Mouse (Mus musculus): Measurements from ENCODE around the gene Psme4. TPM values are rescaled to one million over a fixed set of nuclear protein-coding genes. Genes with fewer than 3 reads are reported as not detected.

The Psme4 gene
- polyA plus RNA-seq, 1 experiment from 2014 or later: 28.5 TPM

GRCm38 (mm10) chr11:30774638-30775037, 3.1 kb downstream of the Psme4 start:
- Histone ChIP-seq H3K4me1 (ENCODE audit: control insufficient read depth, insufficient read depth, low read length) (peaks cover 5% of the 10 kb centered on the region), H3K27me3 (replicated peaks; ENCODE audit: control insufficient read depth, insufficient read depth, low read length) (no peaks in the 10 kb centered on the region), H3K27ac (replicated peaks; ENCODE audit: low read depth, low read length) (no peak overlapping the region), H3K9ac (ENCODE audit: low read depth, low read length) (no peak overlapping the region), H3K9me3 (ENCODE audit: control insufficient read depth, low read length) (no peaks in the 10 kb centered on the region), H3K4me3 (ENCODE audit: low read depth, low read length) (no peak overlapping the region), H3K36me3 (ENCODE audit: control insufficient read depth, insufficient read depth, low read length) (no peaks in the 10 kb centered on the region), H3K4me2 (ENCODE audit: low read depth, low read length) (no peak overlapping the region)
- 75% methylated on average over 1 of the region's 1 CpGs for WGBS
- ATAC-seq (ENCODE audit: low read depth) (no peak), DNase-seq (ENCODE audit: low spot score) (no peak)

GRCm38 (mm10) chr11:30777498-30777897, 6.0 kb downstream of the Psme4 start:
- H3K9ac ChIP-seq (ENCODE audit: low read depth, low read length): no peak overlapping the region
- 79% methylated on average over 4 of the region's 4 CpGs for WGBS
- H3K27me3 ChIP-seq (replicated peaks; ENCODE audit: control insufficient read depth, insufficient read depth, low read length): no peaks in the 10 kb centered on the region
- no peak overlapping the region for H3K4me3 ChIP-seq (ENCODE audit: low read depth, low read length)
- H3K27ac ChIP-seq (replicated peaks; ENCODE audit: low read depth, low read length): no peak overlapping the region
- H3K4me2 ChIP-seq (ENCODE audit: low read depth, low read length): no peak overlapping the region
- no peak for DNase-seq (ENCODE audit: low spot score)
- no peaks in the 10 kb centered on the region for H3K9me3 ChIP-seq (ENCODE audit: control insufficient read depth, low read length)
- ATAC-seq (ENCODE audit: low read depth): no peak
- no peaks in the 10 kb centered on the region for H3K36me3 ChIP-seq (ENCODE audit: control insufficient read depth, insufficient read depth, low read length)
- H3K4me1 ChIP-seq (ENCODE audit: control insufficient read depth, insufficient read depth, low read length): peaks cover 5% of the 10 kb centered on the region

DNA sequence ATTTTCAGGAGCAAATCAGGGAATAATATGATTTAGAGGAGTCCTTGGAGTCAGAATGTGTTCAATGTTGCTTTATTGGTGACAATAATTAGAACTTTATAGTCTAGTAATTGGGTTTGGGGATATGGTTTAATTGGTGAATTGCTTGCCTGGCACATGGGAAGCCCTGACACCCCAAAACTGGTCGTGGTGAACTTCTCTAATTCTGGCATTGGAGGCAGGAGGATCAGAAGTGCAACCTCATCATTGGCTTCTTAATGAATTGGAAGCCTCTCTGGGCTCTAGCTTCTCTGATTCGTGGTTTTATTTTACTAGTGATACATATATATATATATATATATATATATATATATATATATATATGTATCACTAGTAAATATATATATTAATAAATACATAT, 9.4 kb downstream of the Psme4 start:
- Histone ChIP-seq H3K36me3 (ENCODE audit: control insufficient read depth, insufficient read depth, low read length) (no peaks in the 10 kb centered on the region), H3K4me1 (ENCODE audit: control insufficient read depth, insufficient read depth, low read length) (no peaks in the 10 kb centered on the region), H3K27ac (replicated peaks; ENCODE audit: low read depth, low read length) (no peak overlapping the region), H3K4me2 (ENCODE audit: low read depth, low read length) (no peak overlapping the region), H3K4me3 (ENCODE audit: low read depth, low read length) (no peak overlapping the region), H3K9ac (ENCODE audit: low read depth, low read length) (no peak overlapping the region), H3K27me3 (replicated peaks; ENCODE audit: control insufficient read depth, insufficient read depth, low read length) (no peaks in the 10 kb centered on the region), H3K9me3 (ENCODE audit: control insufficient read depth, low read length) (no peaks in the 10 kb centered on the region; the same call in 1 of the 2 replicates)
- no peak for ATAC-seq (ENCODE audit: low read depth)
- no peak for DNase-seq (ENCODE audit: low spot score)
- 85% methylated on average over 2 of the region's 2 CpGs for whole genome bisulfite sequencing

DNA sequence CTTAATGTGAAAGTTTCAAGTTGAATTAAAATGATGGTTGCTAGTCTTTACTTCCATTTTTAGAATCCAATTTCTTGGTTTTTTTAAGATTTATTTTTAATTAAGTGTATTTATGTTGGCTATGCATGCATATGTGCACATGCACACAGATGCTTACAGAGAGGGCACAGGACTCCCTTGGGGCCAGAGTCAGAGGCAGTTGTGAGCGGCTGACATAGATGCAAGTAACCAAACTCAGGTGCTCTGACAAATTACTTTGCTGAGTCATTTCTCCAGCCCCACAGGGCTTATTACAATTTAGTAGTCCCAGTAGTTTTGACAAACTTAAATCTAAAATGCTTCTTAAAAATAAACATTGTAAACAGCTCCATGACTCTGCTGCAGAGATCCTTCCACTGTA, 10.1 kb downstream of the Psme4 start:
- Histone ChIP-seq H3K27me3 (replicated peaks; ENCODE audit: control insufficient read depth, insufficient read depth, low read length) (no peaks in the 10 kb centered on the region), H3K4me2 (ENCODE audit: low read depth, low read length) (no peak overlapping the region), H3K9ac (ENCODE audit: low read depth, low read length) (no peak overlapping the region), H3K4me1 (ENCODE audit: control insufficient read depth, insufficient read depth, low read length) (no peaks in the 10 kb centered on the region), H3K9me3 (ENCODE audit: control insufficient read depth, low read length) (no peaks in the 10 kb centered on the region; the same call in 1 of the 2 replicates), H3K36me3 (ENCODE audit: control insufficient read depth, insufficient read depth, low read length) (no peaks in the 10 kb centered on the region), H3K27ac (replicated peaks; ENCODE audit: low read depth, low read length) (no peak overlapping the region), H3K4me3 (ENCODE audit: low read depth, low read length) (no peak overlapping the region)
- 66% methylated on average over 1 of the region's 1 CpGs for WGBS
- DNase-seq (ENCODE audit: low spot score) (peak; percentile 3), ATAC-seq (ENCODE audit: low read depth) (no peak)

- H3K4me3 ChIP-seq (ENCODE audit: low read depth, low read length): no peak overlapping the region
- H3K36me3 ChIP-seq (ENCODE audit: control insufficient read depth, insufficient read depth, low read length): no peaks in the 10 kb centered on the region
- no peak overlapping the region for H3K9ac ChIP-seq (ENCODE audit: low read depth, low read length)
- no peak overlapping the region for H3K27ac ChIP-seq (replicated peaks; ENCODE audit: low read depth, low read length)
- no peak overlapping the region for H3K4me2 ChIP-seq (ENCODE audit: low read depth, low read length)
- H3K27me3 ChIP-seq (replicated peaks; ENCODE audit: control insufficient read depth, insufficient read depth, low read length): no peaks in the 10 kb centered on the region
- DNase-seq (ENCODE audit: low spot score): peak; percentile 23
- 61% methylated on average over 3 of the region's 3 CpGs for WGBS
- ATAC-seq (ENCODE audit: low read depth): peak; percentile 87
- H3K4me1 ChIP-seq (ENCODE audit: control insufficient read depth, insufficient read depth, low read length): no peaks in the 10 kb centered on the region
- H3K9me3 ChIP-seq (ENCODE audit: control insufficient read depth, low read length): no peaks in the 10 kb centered on the region; the same call in 1 of the 2 replicates
These were observed 14.0 kb downstream of the Psme4 start for GRCm38 (mm10) chr11:30785497-30785896.

GRCm38 (mm10) chr11:30786230-30786983, 14.9 kb downstream of the Psme4 start:
- Histone ChIP-seq H3K4me2 (ENCODE audit: low read depth, low read length) (no peak overlapping the region), H3K9me3 (ENCODE audit: control insufficient read depth, low read length) (no peaks in the 10 kb centered on the region; the same call in 1 of the 2 replicates), H3K4me1 (ENCODE audit: control insufficient read depth, insufficient read depth, low read length) (no peaks in the 10 kb centered on the region), H3K27me3 (replicated peaks; ENCODE audit: control insufficient read depth, insufficient read depth, low read length) (no peaks in the 10 kb centered on the region), H3K9ac (ENCODE audit: low read depth, low read length) (no peak overlapping the region), H3K27ac (replicated peaks; ENCODE audit: low read depth, low read length) (no peak overlapping the region; the same call in 1 of the 2 replicates), H3K4me3 (ENCODE audit: low read depth, low read length) (no peak overlapping the region), H3K36me3 (ENCODE audit: control insufficient read depth, insufficient read depth, low read length) (no peaks in the 10 kb centered on the region)
- WGBS: 79% methylated on average over 7 of the region's 7 CpGs
- DNase-seq (ENCODE audit: low spot score) (peak; percentile 47), ATAC-seq (ENCODE audit: low read depth) (peak; percentile 68; the same call in 1 of the 2 replicates)

GRCm38 (mm10) chr11:30792680-30793079, 21.2 kb downstream of the Psme4 start:
- Histone ChIP-seq H3K9ac (ENCODE audit: low read depth, low read length) (no peak overlapping the region), H3K36me3 (ENCODE audit: control insufficient read depth, insufficient read depth, low read length) (peaks cover 17% of the 10 kb centered on the region), H3K9me3 (ENCODE audit: control insufficient read depth, low read length) (no peaks in the 10 kb centered on the region), H3K27me3 (replicated peaks; ENCODE audit: control insufficient read depth, insufficient read depth, low read length) (no peaks in the 10 kb centered on the region), H3K27ac (replicated peaks; ENCODE audit: low read depth, low read length) (no peak overlapping the region), H3K4me1 (ENCODE audit: control insufficient read depth, insufficient read depth, low read length) (no peaks in the 10 kb centered on the region), H3K4me3 (ENCODE audit: low read depth, low read length) (no peak overlapping the region), H3K4me2 (ENCODE audit: low read depth, low read length) (no peak overlapping the region)
- DNase-seq (ENCODE audit: low spot score): no peak
- WGBS: 91% methylated on average over 7 of the region's 7 CpGs
- no peak for ATAC-seq (ENCODE audit: low read depth)

DNA sequence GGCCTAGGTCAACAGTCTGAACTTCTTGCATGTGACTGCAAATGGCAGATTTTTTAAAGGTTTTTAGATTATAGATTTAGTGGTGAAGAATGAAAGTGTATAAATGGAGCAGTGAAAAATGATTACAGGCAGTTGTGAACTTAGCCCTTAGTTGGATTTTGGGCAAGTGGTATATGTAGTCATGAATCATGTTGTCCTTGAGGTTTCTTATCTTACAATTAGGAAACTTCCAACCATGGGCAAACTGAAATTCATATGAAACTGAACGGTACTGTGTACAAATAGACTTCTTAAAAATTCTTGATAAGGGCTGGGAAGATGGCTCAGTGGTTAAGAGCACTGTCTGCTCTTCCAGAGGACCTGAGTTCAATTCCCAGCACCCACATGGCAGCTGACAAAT, 22.2 kb downstream of the Psme4 start:
- Histone ChIP-seq H3K4me3 (ENCODE audit: low read depth, low read length) (no peak overlapping the region), H3K9ac (ENCODE audit: low read depth, low read length) (no peak overlapping the region), H3K9me3 (ENCODE audit: control insufficient read depth, low read length) (no peaks in the 10 kb centered on the region), H3K27me3 (replicated peaks; ENCODE audit: control insufficient read depth, insufficient read depth, low read length) (no peaks in the 10 kb centered on the region), H3K27ac (replicated peaks; ENCODE audit: low read depth, low read length) (no peak overlapping the region), H3K4me2 (ENCODE audit: low read depth, low read length) (no peak overlapping the region), H3K4me1 (ENCODE audit: control insufficient read depth, insufficient read depth, low read length) (no peaks in the 10 kb centered on the region), H3K36me3 (ENCODE audit: control insufficient read depth, insufficient read depth, low read length) (peaks cover 19% of the 10 kb centered on the region)
- ATAC-seq (ENCODE audit: low read depth) (no peak), DNase-seq (ENCODE audit: low spot score) (no peak)
- WGBS: 91% methylated on average over 1 of the region's 1 CpGs

- no peak overlapping the region for H3K27ac ChIP-seq (replicated peaks; ENCODE audit: low read depth, low read length)
- no peaks in the 10 kb centered on the region for H3K9me3 ChIP-seq (ENCODE audit: control insufficient read depth, low read length)
- DNase-seq (ENCODE audit: low spot score) (no peak), ATAC-seq (ENCODE audit: low read depth) (no peak)
- H3K4me1 ChIP-seq (ENCODE audit: control insufficient read depth, insufficient read depth, low read length): no peaks in the 10 kb centered on the region
- 88% methylated on average over 2 of the region's 2 CpGs for WGBS
- H3K36me3 ChIP-seq (ENCODE audit: control insufficient read depth, insufficient read depth, low read length): peaks cover 19% of the 10 kb centered on the region
- no peaks in the 10 kb centered on the region for H3K27me3 ChIP-seq (replicated peaks; ENCODE audit: control insufficient read depth, insufficient read depth, low read length)
- no peak overlapping the region for H3K9ac ChIP-seq (ENCODE audit: low read depth, low read length)
- H3K4me2 ChIP-seq (ENCODE audit: low read depth, low read length): no peak overlapping the region
- H3K4me3 ChIP-seq (ENCODE audit: low read depth, low read length): no peak overlapping the region
These were observed 25.7 kb downstream of the Psme4 start for GRCm38 (mm10) chr11:30797236-30797635.
